In the genomic region with DNA sequence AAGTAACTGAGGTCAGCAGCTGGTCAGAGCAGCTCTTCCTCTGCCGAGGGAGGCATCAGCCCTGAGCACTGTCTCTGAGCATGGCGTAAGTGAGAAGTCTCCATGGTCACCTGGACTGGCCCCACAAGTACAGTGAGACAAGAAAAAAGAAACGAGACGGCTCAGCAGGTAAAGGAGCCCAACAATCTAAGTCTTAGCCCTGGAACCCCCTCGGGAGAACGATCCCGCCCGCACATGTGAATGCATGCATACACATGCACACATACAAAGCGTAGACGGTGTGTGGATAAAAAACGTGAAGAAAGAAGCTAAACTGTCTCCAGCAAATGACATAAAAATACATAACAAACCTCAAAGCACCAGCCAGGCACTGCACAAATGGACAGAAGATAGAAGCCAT, we compare ENCODE assay signal across 27 mouse cellular contexts. TPM values are rescaled to one million over a fixed set of nuclear protein-coding genes. Genes with fewer than 3 reads are reported as not detected.
DNase-seq lines count a peak whose midpoint lies in the region; ATAC-seq lines count a peak whose summit lies in the region.
"Had no signal": no experiment of that assay in that cellular context is flagged by ENCODE, and none has a peak within 500 bp of the region (broad histone marks: within the 10 kb centered on the region; RNA-seq: fewer than 3 reads in every experiment).

No protein-coding gene starts in this region.

- DNase-seq in forebrain, embryonic 11.5 days (ENCODE audit: low spot score): peak; percentile 35
- peak; percentile 43 for DNase-seq in intestine, embryonic 14.5 days (ENCODE audit: low spot score)
- DNase-seq in testis, postnatal 10 days (ENCODE audit: low spot score): peak; percentile 30
- DNase-seq in testis, postnatal 14 days (ENCODE audit: low spot score): no peak
- DNase-seq: adrenal gland, adult 2 months; adrenal gland, postnatal 14 days; B cell, adult 2 months; cerebellum, adult 11 months; cerebellum, adult 9-10 months; cerebellum, postnatal 14 days; gastrocnemius, postnatal 25 days; heart, postnatal 10 days; heart, postnatal 4 days had no signal

- H3K4me1 ChIP-seq in forebrain, embryonic 11.5 days (replicated peaks; ENCODE audit: control insufficient read depth, insufficient read depth, low read length): no peaks in the 10 kb centered on the region
- H3K4me1 ChIP-seq in forebrain, embryonic 16.5 days (replicated peaks; ENCODE audit: control insufficient read depth, insufficient read depth, low read length): no peaks in the 10 kb centered on the region
- H3K4me1 ChIP-seq in intestine, embryonic 14.5 days (replicated peaks; ENCODE audit: control insufficient read depth, insufficient read depth, low read length): no peaks in the 10 kb centered on the region
- H3K4me1 ChIP-seq in intestine, embryonic 16.5 days (ENCODE audit: control insufficient read depth, insufficient read depth, low read length): no peaks in the 10 kb centered on the region; the same call in 1 of the 2 replicates

- H3K27me3 ChIP-seq in forebrain, embryonic 11.5 days (ENCODE audit: control insufficient read depth, insufficient read depth, low read length): no peaks in the 10 kb centered on the region
- no peaks in the 10 kb centered on the region for H3K27me3 ChIP-seq in forebrain, embryonic 16.5 days (replicated peaks; ENCODE audit: control insufficient read depth, insufficient read depth, low read length)
- no peaks in the 10 kb centered on the region for H3K27me3 ChIP-seq in intestine, embryonic 14.5 days (replicated peaks; ENCODE audit: control insufficient read depth, insufficient read depth, low read length)
- no peaks in the 10 kb centered on the region for H3K27me3 ChIP-seq in intestine, embryonic 16.5 days (replicated peaks; ENCODE audit: control insufficient read depth, insufficient read depth, low read length)
- H3K27me3 ChIP-seq: heart, embryonic 12.5 days; heart, embryonic 15.5 days had no signal

- no peak overlapping the region for H3K4me3 ChIP-seq in forebrain, embryonic 11.5 days (ENCODE audit: low read depth, low read length)
- H3K4me3 ChIP-seq in forebrain, embryonic 16.5 days (replicated peaks; ENCODE audit: low read length): no peak overlapping the region
- H3K4me3 ChIP-seq in intestine, embryonic 14.5 days (ENCODE audit: low read depth, low read length): no peak overlapping the region
- no peak overlapping the region for H3K4me3 ChIP-seq in intestine, embryonic 16.5 days (ENCODE audit: low read length)
- H3K4me3 ChIP-seq: forebrain, embryonic 10.5 days; heart, adult 2 months; heart, embryonic 12.5 days; heart, embryonic 15.5 days had no signal

- H3K4me2 ChIP-seq in forebrain, embryonic 11.5 days (ENCODE audit: low read depth, low read length, severe bottlenecking): no peak overlapping the region
- H3K4me2 ChIP-seq in forebrain, embryonic 16.5 days (ENCODE audit: low read length): no peak overlapping the region
- no peak overlapping the region for H3K4me2 ChIP-seq in intestine, embryonic 14.5 days (ENCODE audit: low read length)
- no peak overlapping the region for H3K4me2 ChIP-seq in intestine, embryonic 16.5 days (ENCODE audit: low read depth, low read length)
- H3K4me2 ChIP-seq: heart, embryonic 12.5 days; heart, embryonic 15.5 days; hindbrain, embryonic 14.5 days had no signal

- H3K27ac ChIP-seq in forebrain, embryonic 11.5 days (ENCODE audit: low read depth, low read length): no peak overlapping the region
- H3K27ac ChIP-seq in forebrain, embryonic 16.5 days (ENCODE audit: low read length): no peak overlapping the region
- no peak overlapping the region for H3K27ac ChIP-seq in intestine, embryonic 14.5 days (ENCODE audit: low read depth)
- no peak overlapping the region for H3K27ac ChIP-seq in intestine, embryonic 16.5 days (ENCODE audit: low read length)
- H3K27ac ChIP-seq: forebrain, embryonic 10.5 days; heart, adult 2 months; heart, embryonic 15.5 days; hindbrain, embryonic 14.5 days; hindbrain, postnatal 0 days had no signal

- H3K9me3 ChIP-seq in forebrain, embryonic 11.5 days (ENCODE audit: control insufficient read depth, low read length): no peaks in the 10 kb centered on the region
- no peaks in the 10 kb centered on the region for H3K9me3 ChIP-seq in forebrain, embryonic 16.5 days (ENCODE audit: control insufficient read depth, low read length)
- H3K9me3 ChIP-seq in intestine, embryonic 14.5 days (ENCODE audit: control insufficient read depth, low read length): no peaks in the 10 kb centered on the region
- H3K9me3 ChIP-seq in intestine, embryonic 16.5 days (ENCODE audit: control insufficient read depth, low read length): no peaks in the 10 kb centered on the region
- H3K9me3 ChIP-seq: forebrain, embryonic 10.5 days; heart, embryonic 12.5 days; heart, embryonic 15.5 days had no signal

- ATAC-seq in forebrain, embryonic 11.5 days (replicated peaks; ENCODE audit: low FRiP score): no peak
- ATAC-seq in forebrain, embryonic 16.5 days: no peak
- no peak for ATAC-seq in intestine, embryonic 14.5 days (replicated peaks; ENCODE audit: low FRiP score, low TSS enrichment, low read depth)
- no peak for ATAC-seq in intestine, embryonic 16.5 days
- ATAC-seq in CD4-positive, CD25-positive, alpha-beta regulatory T cell, adult 4 months: no peak
- ATAC-seq: forebrain, embryonic 14.5 days; hindbrain, postnatal 0 days; inflammation-experienced regulatory T-cells, adult 6 months had no signal

- 96% methylated on average over 11 of the region's 11 CpGs for WGBS in forebrain, embryonic 11.5 days
- WGBS in forebrain, embryonic 16.5 days: 93% methylated on average over 11 of the region's 11 CpGs
- WGBS in intestine, embryonic 14.5 days: 93% methylated on average over 11 of the region's 11 CpGs
- 93% methylated on average over 11 of the region's 11 CpGs for WGBS in intestine, embryonic 16.5 days

- H3K36me3 ChIP-seq in forebrain, embryonic 11.5 days (ENCODE audit: control insufficient read depth, insufficient read depth, low read length): peaks cover 28% of the 10 kb centered on the region
- peaks cover 49% of the 10 kb centered on the region for H3K36me3 ChIP-seq in forebrain, embryonic 16.5 days (ENCODE audit: control insufficient read depth, insufficient read depth)
- H3K36me3 ChIP-seq in intestine, embryonic 14.5 days (ENCODE audit: control insufficient read depth, insufficient read depth, low read length): peaks cover 88% of the 10 kb centered on the region
- H3K36me3 ChIP-seq in intestine, embryonic 16.5 days (ENCODE audit: control insufficient read depth, insufficient read depth, low read length): peaks cover 49% of the 10 kb centered on the region

- no peak overlapping the region for H3K9ac ChIP-seq in forebrain, embryonic 11.5 days (ENCODE audit: low read length)
- H3K9ac ChIP-seq in forebrain, embryonic 16.5 days (replicated peaks; ENCODE audit: low read depth, low read length): no peak overlapping the region
- no peak overlapping the region for H3K9ac ChIP-seq in intestine, embryonic 14.5 days (ENCODE audit: low read length)
- H3K9ac ChIP-seq in intestine, embryonic 16.5 days (ENCODE audit: low read depth, low read length): no peak overlapping the region
- H3K9ac ChIP-seq: heart, embryonic 12.5 days; heart, embryonic 15.5 days; hindbrain, embryonic 14.5 days had no signal

RNA-seq across cellular contexts. Expression of a gene that starts 8.5 kb away (rescaled TPM):
- polyA plus RNA-seq in forebrain, embryonic 11.5 days (2014; fragmentation: Nextera tagmentation; extraction: Ambion mirVana): 64.4 and 67.7 TPM in 2 replicates
- 59.8 and 68.5 TPM in 2 replicates for polyA plus RNA-seq in forebrain, embryonic 16.5 days (2015; fragmentation: Nextera tagmentation; extraction: Ambion mirVana)
- polyA plus RNA-seq in intestine, embryonic 14.5 days (2014; fragmentation: Nextera tagmentation; extraction: Ambion mirVana): 47.9 and 48.0 TPM in 2 replicates
- polyA plus RNA-seq in intestine, embryonic 16.5 days (2015; fragmentation: Nextera tagmentation; extraction: Ambion mirVana): 36.7 and 38.4 TPM in 2 replicates
- polyA plus RNA-seq in CD4-positive, CD25-positive, alpha-beta regulatory T cell, adult 4 months (2017; shearing (Covaris generic)): 10 to 100 TPM; 14.4 to 15.1 TPM

RNA-seq across cellular contexts. Expression of a gene that starts 12.9 kb away (rescaled TPM):
- polyA plus RNA-seq in forebrain, embryonic 11.5 days (2014; fragmentation: Nextera tagmentation; extraction: Ambion mirVana): 14.2 and 15.6 TPM in 2 replicates
- 9.0 and 11.6 TPM in 2 replicates for polyA plus RNA-seq in forebrain, embryonic 16.5 days (2015; fragmentation: Nextera tagmentation; extraction: Ambion mirVana)
- 91.9 and 92.2 TPM in 2 replicates for polyA plus RNA-seq in intestine, embryonic 14.5 days (2014; fragmentation: Nextera tagmentation; extraction: Ambion mirVana)
- polyA plus RNA-seq in intestine, embryonic 16.5 days (2015; fragmentation: Nextera tagmentation; extraction: Ambion mirVana): 140 and 145 TPM in 2 replicates
- polyA plus RNA-seq in CD4-positive, CD25-positive, alpha-beta regulatory T cell, adult 4 months (2017; shearing (Covaris generic)): 1 to 10 TPM; 2.8 to 3.8 TPM

RNA-seq across cellular contexts. Expression of a gene that starts 40.6 kb away (rescaled TPM):
- polyA plus RNA-seq in forebrain, embryonic 11.5 days (2014; fragmentation: Nextera tagmentation; extraction: Ambion mirVana): not detected in 2 replicates
- not detected in 2 replicates for polyA plus RNA-seq in forebrain, embryonic 16.5 days (2015; fragmentation: Nextera tagmentation; extraction: Ambion mirVana)
- not detected in 2 replicates for polyA plus RNA-seq in intestine, embryonic 14.5 days (2014; fragmentation: Nextera tagmentation; extraction: Ambion mirVana)
- not detected in 2 replicates for polyA plus RNA-seq in intestine, embryonic 16.5 days (2015; fragmentation: Nextera tagmentation; extraction: Ambion mirVana)
- polyA plus RNA-seq in CD4-positive, CD25-positive, alpha-beta regulatory T cell, adult 4 months (2017; shearing (Covaris generic)): not detected
- polyA plus RNA-seq: adrenal gland, adult 2 months; embryonic facial prominence, embryonic 11.5 days; embryonic facial prominence, embryonic 14.5 days; forebrain, embryonic 10.5 days; forebrain, embryonic 14.5 days; heart, embryonic 12.5 days; heart, embryonic 15.5 days; hindbrain, embryonic 11.5 days; hindbrain, embryonic 14.5 days; hindbrain, postnatal 0 days; inflammation-experienced regulatory T-cells, adult 6 months had no signal
